Mouse (Mus musculus) kidney, postnatal 25 days (tissue): ENCODE results near the gene Itpa.

Experiments
- DNase-seq, 2 experiments: peaks; one replicate each; pipeline ENCODE4 v3.0.0; 2021; ENCODE audit warnings: mixed read lengths in 2 of 2

The Itpa gene

DNA sequence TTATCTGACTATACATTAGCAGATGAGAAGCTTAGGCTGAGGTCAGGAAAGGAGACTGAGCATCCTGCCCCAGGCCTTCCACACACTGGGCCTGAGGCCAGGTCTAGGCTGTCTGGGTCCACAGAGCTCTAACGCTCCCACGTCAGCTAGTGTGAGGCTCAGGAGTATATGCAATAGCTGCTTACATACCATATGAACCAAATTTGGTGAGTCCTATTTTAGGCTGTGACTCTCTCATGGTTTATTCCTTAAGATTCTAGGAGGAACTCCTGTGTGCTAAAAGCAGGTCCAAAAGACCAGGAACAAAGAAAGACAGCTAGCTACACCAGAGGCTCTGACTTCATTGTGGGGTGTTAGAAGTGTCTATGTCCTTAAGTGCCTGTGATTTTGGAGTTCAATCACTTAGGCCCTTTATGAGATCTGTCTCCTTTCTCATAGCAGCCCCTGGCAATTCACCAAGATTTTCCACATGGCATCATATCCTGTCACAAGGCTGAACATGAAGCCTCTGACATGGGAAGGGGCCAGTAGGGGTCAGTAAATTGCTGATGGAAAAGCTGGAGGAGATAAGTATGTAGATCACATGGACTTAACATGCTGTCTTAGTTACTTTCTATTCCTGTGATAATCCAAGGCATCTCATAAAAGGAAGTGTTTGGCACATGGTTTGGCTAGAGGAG lies 61.6 kb downstream of the Itpa start:
- DNase-seq: no peak

DNA sequence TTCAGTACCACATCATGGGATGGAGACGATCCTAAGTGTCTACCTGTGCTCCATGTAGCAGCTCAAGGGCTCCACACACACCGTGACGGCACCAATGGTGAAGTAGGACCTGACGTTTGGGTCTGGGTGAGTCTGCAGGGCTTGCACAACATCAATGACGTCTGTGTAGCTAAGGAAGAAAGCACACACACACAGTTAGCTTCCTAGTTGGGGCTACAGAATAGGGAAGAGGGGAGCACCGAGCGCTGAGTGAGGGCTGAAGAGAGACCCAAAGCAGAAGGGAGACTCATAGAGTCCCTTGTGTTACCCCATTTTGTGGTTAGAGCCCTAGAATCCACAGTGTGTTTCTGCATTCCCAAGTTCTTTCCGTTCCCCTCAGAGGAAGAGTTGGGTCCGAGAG lies 63.3 kb downstream of the Itpa start:
- DNase-seq: no peak
